Mouse (Mus musculus) heart, embryonic 16.5 days (tissue): ENCODE results near the gene Abcb6. TPM values are rescaled to one million over a fixed set of nuclear protein-coding genes. Genes with fewer than 3 reads are reported as not detected.
A peak's percentile ranks its signal among the peaks of the same experiment; 100 is the strongest.

Experiments
- ATAC-seq: fragments of 200-750 bp; cut with Nextera tagmentation; replicated peaks from 2 replicates; pipeline ENCODE4 v1.8.0; 2017; ENCODE audit warnings: moderate number of reproducible peaks; ENCODE audit not compliant: insufficient read depth, low FRiP score; ENCODE audit errors: extremely low read depth
- H3K27ac ChIP-seq: fragments of 300-500 bp; sonication (generic); 2 replicates; pipeline ENCODE4 v1.5.1; 2014; ENCODE audit warnings: mild to moderate bottlenecking, low read length, control low read depth, moderate library complexity
- H3K27me3 ChIP-seq: fragments of 300-500 bp; sonication (generic); 2 replicates; pipeline ENCODE4 v1.6.1; 2014; ENCODE audit warnings: low read length, mixed read lengths; ENCODE audit not compliant: control insufficient read depth, insufficient read depth
- H3K36me3 ChIP-seq: fragments of 300-500 bp; sonication (generic); 2 replicates; pipeline ENCODE4 v1.6.1; 2014; ENCODE audit not compliant: control insufficient read depth, insufficient read depth
- H3K4me1 ChIP-seq: fragments of 300-500 bp; sonication (generic); 2 replicates; pipeline ENCODE4 v1.6.1; 2014; ENCODE audit warnings: low read length, mixed read lengths; ENCODE audit not compliant: control insufficient read depth, insufficient read depth
- H3K4me2 ChIP-seq: fragments of 300-500 bp; sonication (generic); 2 replicates; pipeline ENCODE4 v1.6.1; 2014; ENCODE audit warnings: low read depth, mild to moderate bottlenecking, control low read depth, low read length
- H3K4me3 ChIP-seq: fragments of 300-500 bp; sonication (generic); 2 replicates; pipeline ENCODE4 v1.5.1; 2014; ENCODE audit warnings: mild to moderate bottlenecking, control low read depth, low read length
- H3K9ac ChIP-seq: fragments of 300-500 bp; sonication (generic); 2 replicates; pipeline ENCODE4 v1.6.1; 2014; ENCODE audit warnings: low read length, control low read depth
- H3K9me3 ChIP-seq: fragments of 300-500 bp; sonication (generic); replicated peaks from 2 replicates; pipeline ENCODE4 v1.6.1; 2016; ENCODE audit warnings: low read length; ENCODE audit not compliant: control insufficient read depth
- WGBS: fragments of 180-500 bp; shearing (Covaris S2); extraction: QIAGEN DNeasy Blood & Tissue Kit; methylation state at CpG from one replicate; pipeline ENCODE4 v1.1.7; 2014; 5-methylcytosine and 5-hydroxymethylcytosine counted together
- polyA plus RNA-seq: library from polyadenylated mRNA; unstranded; fragments of >200 nt; fragmentation: Nextera tagmentation; extraction: Ambion mirVana; gene quantifications from 2 replicates; pipeline ENCODE4 v1.2.1, GENCODE M21; 2015

Gene Abcb6
- polyA plus RNA-seq: 15.2 and 16.1 TPM in 2 replicates

GRCm38 (mm10) chr1:75180105-75180590 is at the start of gene Abcb6:
Gene Abcb6 (minus strand): TSS chr1:75180392.
- ATAC-seq: peak; percentile 90
- Histone ChIP-seq H3K9ac (peak within 1 kb of the TSS; percentile 76), H3K36me3 (peaks cover 34% of the 10 kb centered on the region), H3K27me3 (no peaks in the 10 kb centered on the region), H3K4me1 (peaks cover 8% of the 10 kb centered on the region), H3K27ac (0 out of 2 replicates have a peak within 1 kb of the TSS, but pooled peaks have one; percentile 5), H3K4me2 (peak within 1 kb of the TSS; percentile 98), H3K9me3 (no peaks in the 10 kb centered on the region), H3K4me3 (peak within 1 kb of the TSS; percentile 72)
- under 1% methylated on average over 31 of the region's 31 CpGs for WGBS

GRCm38 (mm10) chr1:75229158-75229557 is 49.0 kb upstream of the Abcb6 start:
- Histone ChIP-seq H3K9ac (no peak overlapping the region), H3K4me3 (no peak overlapping the region), H3K4me2 (no peak overlapping the region), H3K36me3 (no peaks in the 10 kb centered on the region), H3K27ac (no peak overlapping the region), H3K4me1 (peaks cover 6% of the 10 kb centered on the region; the same call in 1 of the 2 replicates), H3K27me3 (no peaks in the 10 kb centered on the region), H3K9me3 (no peaks in the 10 kb centered on the region)
- no peak for ATAC-seq
- WGBS: 64% methylated on average over 4 of the region's 4 CpGs

- H3K4me2 ChIP-seq: no peak overlapping the region
- H3K27me3 ChIP-seq: no peaks in the 10 kb centered on the region
- no peak overlapping the region for H3K9ac ChIP-seq
- 58% methylated on average over 1 of the region's 1 CpGs for WGBS
- no peak for ATAC-seq
- H3K36me3 ChIP-seq: no peaks in the 10 kb centered on the region
- no peak overlapping the region for H3K27ac ChIP-seq
- H3K4me3 ChIP-seq: no peak overlapping the region
- peaks cover 6% of the 10 kb centered on the region; the same call in 1 of the 2 replicates for H3K4me1 ChIP-seq
- no peaks in the 10 kb centered on the region for H3K9me3 ChIP-seq
Observed at GRCm38 (mm10) chr1:75227653-75228052, 47.5 kb upstream of the Abcb6 start.

- Histone ChIP-seq H3K9ac (no peak overlapping the region), H3K36me3 (no peaks in the 10 kb centered on the region), H3K4me1 (peaks cover 6% of the 10 kb centered on the region; the same call in 1 of the 2 replicates), H3K9me3 (no peaks in the 10 kb centered on the region), H3K27me3 (0 out of 2 replicates have a peak, but pooled peaks cover 2% of the 10 kb centered on the region), H3K27ac (no peak overlapping the region), H3K4me3 (no peak overlapping the region), H3K4me2 (no peak overlapping the region)
- 68% methylated on average over 2 of the region's 2 CpGs for WGBS
- no peak for ATAC-seq
Observed at GRCm38 (mm10) chr1:75226138-75226537, 45.9 kb upstream of the Abcb6 start.

- Histone ChIP-seq H3K9me3 (no peaks in the 10 kb centered on the region), H3K36me3 (no peaks in the 10 kb centered on the region), H3K4me1 (peaks cover 6% of the 10 kb centered on the region; the same call in 1 of the 2 replicates), H3K9ac (no peak overlapping the region), H3K4me2 (no peak overlapping the region), H3K4me3 (no peak overlapping the region), H3K27me3 (0 out of 2 replicates have a peak, but pooled peaks cover 2% of the 10 kb centered on the region), H3K27ac (no peak overlapping the region)
- no peak for ATAC-seq
- 35% methylated on average over 3 of the region's 3 CpGs for WGBS
Observed at GRCm38 (mm10) chr1:75225473-75225872, 45.3 kb upstream of the Abcb6 start.

- peaks cover 10% of the 10 kb centered on the region for H3K4me1 ChIP-seq
- peaks cover 7% of the 10 kb centered on the region; the same call in 1 of the 2 replicates for H3K27me3 ChIP-seq
- no peak for ATAC-seq
- H3K9me3 ChIP-seq: no peaks in the 10 kb centered on the region
- no peaks in the 10 kb centered on the region for H3K36me3 ChIP-seq
- no peak overlapping the region for H3K4me2 ChIP-seq
- 0 out of 2 replicates have a peak overlapping the region, but pooled peaks have one; percentile 3 for H3K27ac ChIP-seq
- WGBS: 42% methylated on average over 6 of the region's 6 CpGs
- H3K4me3 ChIP-seq: no peak overlapping the region
- H3K9ac ChIP-seq: no peak overlapping the region
Observed at GRCm38 (mm10) chr1:75223532-75223931, 43.3 kb upstream of the Abcb6 start.

GRCm38 (mm10) chr1:75222926-75223325 is 42.7 kb upstream of the Abcb6 start:
- WGBS: 69% methylated on average over 6 of the region's 6 CpGs
- H3K36me3 ChIP-seq: no peaks in the 10 kb centered on the region
- H3K4me2 ChIP-seq: no peak overlapping the region
- H3K27me3 ChIP-seq: peaks cover 7% of the 10 kb centered on the region; the same call in 1 of the 2 replicates
- ATAC-seq: no peak
- H3K9ac ChIP-seq: no peak overlapping the region
- no peaks in the 10 kb centered on the region for H3K9me3 ChIP-seq
- no peak overlapping the region for H3K4me3 ChIP-seq
- peaks cover 12% of the 10 kb centered on the region for H3K4me1 ChIP-seq
- H3K27ac ChIP-seq: no peak overlapping the region

- Histone ChIP-seq H3K27ac (no peak overlapping the region), H3K9ac (no peak overlapping the region), H3K27me3 (peaks cover 7% of the 10 kb centered on the region; the same call in 1 of the 2 replicates), H3K36me3 (no peaks in the 10 kb centered on the region), H3K4me2 (no peak overlapping the region), H3K4me1 (peaks cover 13% of the 10 kb centered on the region), H3K9me3 (no peaks in the 10 kb centered on the region), H3K4me3 (no peak overlapping the region)
- ATAC-seq: no peak
- WGBS: 74% methylated on average over 3 of the region's 3 CpGs
Observed at GRCm38 (mm10) chr1:75221538-75221937, 41.3 kb upstream of the Abcb6 start.

- peaks cover 10% of the 10 kb centered on the region for H3K4me1 ChIP-seq
- H3K4me3 ChIP-seq: peak within 1 kb of the TSS; percentile 71
- H3K27ac ChIP-seq: peak within 1 kb of the TSS; percentile 30
- peaks cover 7% of the 10 kb centered on the region; the same call in 1 of the 2 replicates for H3K27me3 ChIP-seq
- H3K9me3 ChIP-seq: no peaks in the 10 kb centered on the region
- ATAC-seq: peak; percentile 38; the same call in 1 of the 2 replicates
- peak within 1 kb of the TSS; percentile 72 for H3K9ac ChIP-seq
- under 1% methylated on average over 34 of the region's 34 CpGs for WGBS
- peak within 1 kb of the TSS; percentile 98 for H3K4me2 ChIP-seq
- peaks cover 6% of the 10 kb centered on the region; the same call in 1 of the 2 replicates for H3K36me3 ChIP-seq
Observed at GRCm38 (mm10) chr1:75219531-75219930, 39.3 kb upstream of the Abcb6 start, which contains the start of gene Tuba4a. Gene Tuba4a (minus strand): TSS chr1:75219865.
